Mouse (Mus musculus) liver, postnatal 0 days (tissue): ENCODE measurements around the gene Carnmt1.

Source experiments
- CTCF ChIP-seq: sonication (generic); IDR thresholded peaks from 2 replicates; pipeline ENCODE4 v1.5.1; 2016; ENCODE audit warnings: antibody characterized with exemption, low read depth
- EP300 ChIP-seq: IDR thresholded peaks from 2 replicates; pipeline ENCODE4 v1.6.1; 2016; ENCODE audit warnings: antibody characterized with exemption, low read depth, mild to moderate bottlenecking

DNA sequence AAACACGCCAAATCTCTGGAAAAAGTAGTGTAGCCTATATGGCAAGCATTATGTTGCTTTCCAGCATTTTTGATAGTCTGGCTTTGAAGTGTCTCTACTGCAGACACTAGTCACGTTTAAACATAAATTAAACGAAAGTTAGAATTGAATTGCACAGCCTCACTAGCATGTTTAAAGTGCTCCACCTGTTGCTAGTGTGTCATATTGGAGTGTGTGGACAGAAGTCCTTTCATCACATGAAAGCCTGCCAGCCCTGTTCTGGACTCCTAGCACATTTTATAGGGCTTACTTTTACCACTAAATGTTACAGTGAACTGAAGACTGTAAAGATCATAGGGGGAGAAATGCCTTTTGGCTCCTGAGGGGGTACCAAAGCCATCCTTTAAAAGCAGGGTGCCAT is 1.9 kb downstream of the Carnmt1 start:
- TF ChIP-seq CTCF (no peak), EP300 (no peak)
